Mouse (Mus musculus) small intestine, adult 10 weeks (tissue): ENCODE results near the gene Ick. TPM values are rescaled to one million over a fixed set of nuclear protein-coding genes. Genes with fewer than 3 reads are reported as not detected.

Source experiments
- polyA plus RNA-seq: library from polyadenylated mRNA; stranded (reverse); fragments of 350-450 nt; fragmentation: Illumina TruSeq; extraction: RNeasy Lipid Tissue Mini Kit (QIAGEN cat#74804); gene quantifications from one replicate; pipeline ENCODE4 v1.2.3, GENCODE M21; 2014; ENCODE audit warnings: low replicate concordance

Ick gene
- polyA plus RNA-seq, result 40.0 TPM

GRCm38 (mm10) chr9:78108796-78109239 is at the start of gene Ick, which contains the start of gene Fbxo9:
TSS of gene Ick (plus strand) at chr9:78109192.
TSS of gene Fbxo9 (minus strand) at chr9:78109065.

DNA sequence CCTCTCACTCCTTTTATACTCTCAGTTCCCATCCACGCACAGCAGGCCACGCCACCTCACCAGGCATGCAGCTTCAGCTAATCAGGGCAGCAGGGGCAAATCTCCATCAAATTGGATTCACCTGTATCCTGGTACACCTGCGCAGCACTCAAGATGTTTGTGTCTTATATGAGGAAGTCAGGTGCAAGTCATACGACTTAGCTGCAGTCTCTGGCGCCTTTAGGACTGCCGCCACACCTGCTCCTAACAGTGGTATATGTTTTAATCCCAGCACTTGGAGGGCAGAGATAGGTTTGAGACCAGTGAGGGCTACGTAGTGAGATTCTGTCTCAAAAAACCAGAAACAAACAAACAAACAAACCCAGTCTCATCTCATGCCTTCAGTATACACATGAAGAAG is 73.5 kb downstream of the Ick start, which contains the start of gene Gsta4:
Gsta4 (plus strand) TSS at position 301 of the 400 bp plus-strand sequence.

Other genes with a start within 250 kb of the Ick start
- 48.3 TPM for gene Elovl5, start 191.8 kb upstream of the Ick start, polyA plus RNA-seq
- not detected for gene Gcm1, start 57.3 kb upstream of the Ick start, polyA plus RNA-seq
- gene Fbxo9, start 127 bp upstream of the Ick start, polyA plus RNA-seq, result 38.9 TPM
- 117 TPM for gene Gsta4, start 73.6 kb downstream of the Ick start, polyA plus RNA-seq
- gene Gsta1, start 121.5 kb downstream of the Ick start, polyA plus RNA-seq, result 3,308 TPM
- gene Gm3776, start 147.9 kb downstream of the Ick start, polyA plus RNA-seq, result 238 TPM
- 2.2 TPM for gene Gm10639, start 180.7 kb downstream of the Ick start, polyA plus RNA-seq
- gene Omt2a, start 205.6 kb downstream of the Ick start, polyA plus RNA-seq, result not detected
- gene Omt2b, start 218.4 kb downstream of the Ick start, polyA plus RNA-seq, result not detected
- 10.9 TPM for gene Gsta2, start 246.6 kb downstream of the Ick start, polyA plus RNA-seq